Mouse (Mus musculus) limb, embryonic 10.5 days (tissue): ENCODE data around the gene Phf1. TPM values are rescaled to one million over a fixed set of nuclear protein-coding genes. Genes with fewer than 3 reads are reported as not detected.
"Not testable (repeated sequence)": the region's sequence is repeated elsewhere in the genome, so short reads cannot be mapped to it uniquely, and the experiment has no call there.

ENCODE experiments used
- DNase-seq: peaks from one replicate; pipeline ENCODE4 v3.0.0-alpha.2; 2017; ENCODE audit warnings: low spot score
- H3K27ac ChIP-seq: fragments of 300-500 bp; sonication (generic); 2 replicates; pipeline ENCODE4 v1.5.1; 2016; ENCODE audit warnings: mild to moderate bottlenecking
- H3K27me3 ChIP-seq: fragments of 300-500 bp; sonication (generic); 2 replicates; pipeline ENCODE4 v1.6.1; 2016; ENCODE audit warnings: low read depth, mild to moderate bottlenecking; ENCODE audit not compliant: poor library complexity, severe bottlenecking
- H3K36me3 ChIP-seq: fragments of 300-500 bp; sonication (generic); 2 replicates; pipeline ENCODE4 v1.6.1; 2016; ENCODE audit warnings: mild to moderate bottlenecking, moderate library complexity
- H3K4me1 ChIP-seq: fragments of 300-500 bp; sonication (generic); 2 replicates; pipeline ENCODE4 v1.6.1; 2016
- H3K4me3 ChIP-seq: fragments of 300-500 bp; sonication (generic); 2 replicates; pipeline ENCODE4 v1.5.1; 2016; ENCODE audit warnings: mild to moderate bottlenecking, moderate library complexity
- H3K9me3 ChIP-seq: fragments of 300-500 bp; sonication (generic); replicated peaks from 2 replicates; pipeline ENCODE4 v1.6.1; 2016; ENCODE audit warnings: mild to moderate bottlenecking
- WGBS: fragments of 180-500 bp; shearing (Covaris S2); methylation state at CpG from one replicate; pipeline ENCODE4 v1.1.7; 2016; 5-methylcytosine and 5-hydroxymethylcytosine counted together
- polyA plus RNA-seq: library from polyadenylated mRNA; unstranded; fragments of >200 nt; fragmentation: Nextera tagmentation; extraction: Ambion mirVana; gene quantifications from 2 replicates; pipeline ENCODE4 v1.2.1, GENCODE M21; 2016

Gene Phf1
- polyA plus RNA-seq, 1 experiment from 2014 or later = 5.0 TPM

DNA sequence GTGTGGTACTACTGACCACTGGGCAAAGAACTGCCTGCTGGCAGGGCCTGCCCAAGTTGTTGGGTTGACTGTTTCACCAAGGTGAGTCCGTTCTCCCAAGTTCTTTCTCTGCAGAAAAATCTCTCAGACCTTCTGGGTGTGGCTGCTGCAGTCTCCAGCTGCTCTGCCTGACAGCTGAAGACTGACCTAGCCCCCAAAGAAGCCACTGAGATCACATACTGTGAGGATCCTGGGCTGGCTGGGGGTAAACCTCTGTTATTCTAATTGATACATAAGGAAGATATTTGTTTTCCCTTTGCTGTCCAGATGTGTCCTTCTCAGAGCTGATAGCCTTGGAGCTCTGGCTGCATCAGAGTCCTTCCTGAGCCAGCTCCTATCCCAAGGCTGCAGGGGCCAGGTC is 17.6 kb upstream of the Phf1 start:
- H3K27me3 ChIP-seq = no peaks in the 10 kb centered on the region
- no peak for DNase-seq
- H3K27ac ChIP-seq = no peak overlapping the region
- no peaks in the 10 kb centered on the region for H3K9me3 ChIP-seq
- no peak overlapping the region for H3K4me3 ChIP-seq
- WGBS = 71% methylated on average over 1 of the region's 1 CpGs
- peaks cover 9% of the 10 kb centered on the region; the same call in 1 of the 2 replicates for H3K36me3 ChIP-seq
- peaks cover 11% of the 10 kb centered on the region for H3K4me1 ChIP-seq

DNA sequence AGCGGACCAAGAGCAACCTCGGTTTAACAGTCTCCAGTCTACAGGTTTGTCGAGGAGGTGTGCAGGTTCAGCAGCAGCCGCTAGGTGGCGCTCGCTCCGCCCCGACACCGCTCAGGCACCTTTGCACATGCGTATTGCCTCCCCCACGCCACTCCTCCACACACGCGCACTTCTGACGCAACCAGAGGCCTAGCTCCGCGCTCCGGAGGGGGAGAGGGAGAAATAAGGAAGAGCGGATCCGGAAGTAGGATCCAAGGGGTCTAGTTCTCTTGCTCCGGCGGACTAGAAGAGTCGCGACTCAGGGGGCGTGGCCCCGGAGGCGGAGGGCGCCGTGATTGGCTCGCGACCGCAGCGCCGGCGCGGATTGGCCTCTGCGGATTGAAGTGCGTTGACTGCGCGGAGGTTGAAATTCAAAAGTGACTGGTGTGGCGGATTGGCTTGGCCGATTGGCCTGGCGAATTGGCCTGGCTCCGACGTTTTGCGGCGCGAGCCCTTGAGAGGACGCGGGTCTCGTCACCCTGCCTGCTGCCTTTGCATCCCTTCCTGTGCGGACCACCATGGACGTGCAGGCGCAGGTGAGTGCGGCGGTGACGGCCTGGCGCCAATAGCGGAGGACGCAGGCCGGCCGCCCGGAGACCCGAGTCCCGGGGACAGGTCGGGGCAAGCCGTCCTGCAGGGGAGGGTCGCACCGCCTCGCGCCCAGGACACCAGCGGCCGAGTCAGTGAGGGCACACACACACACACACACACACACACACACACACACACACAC is 16.0 kb upstream of the Phf1 start, which contains the start of gene Kifc5b:
Gene Kifc5b (plus strand): TSS at position 381 of the 772 bp plus-strand sequence.
- peaks cover 25% of the 10 kb centered on the region for H3K36me3 ChIP-seq

DNA sequence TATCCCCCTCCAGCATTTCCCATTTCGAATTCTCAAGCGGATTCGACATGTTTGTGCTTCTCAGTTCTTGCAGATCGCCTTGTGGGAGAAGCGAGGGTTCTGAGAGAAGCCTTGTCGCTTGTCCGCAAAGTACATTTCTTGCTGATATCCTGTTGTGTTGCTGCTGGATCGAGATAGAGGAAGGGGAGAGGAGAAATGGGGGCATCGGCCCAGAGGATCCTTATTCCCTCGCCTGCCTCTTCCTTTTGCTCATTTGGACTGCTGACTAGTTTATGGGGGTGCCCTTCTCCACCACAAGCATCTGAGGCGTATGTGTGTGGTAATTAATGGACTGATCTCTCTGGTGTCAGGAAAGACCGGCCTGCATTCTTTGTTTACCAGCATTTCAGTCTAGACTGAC is 15.3 kb upstream of the Phf1 start:
- Histone ChIP-seq H3K36me3 (peaks cover 26% of the 10 kb centered on the region), H3K27ac (peak overlapping the region; percentile 90), H3K4me1 (peaks cover 11% of the 10 kb centered on the region), H3K4me3 (peak overlapping the region; percentile 81)
- DNase-seq, H3K27me3 ChIP-seq, H3K9me3 ChIP-seq: not testable (repeated sequence)
- WGBS = under 1% methylated on average over 12 of the region's 12 CpGs

More for the DNA sequence above, 16.0 kb upstream of the Phf1 start, which contains the start of gene Kifc5b:
- Histone ChIP-seq H3K27me3 (no peaks in the 10 kb centered on the region), H3K9me3 (no peaks in the 10 kb centered on the region), H3K27ac (peak within 1 kb of the TSS; percentile 90), H3K4me1 (peaks cover 11% of the 10 kb centered on the region), H3K4me3 (peak within 1 kb of the TSS; percentile 81)
- WGBS = under 1% methylated on average over 67 of the region's 72 CpGs
- peak; percentile 100 for DNase-seq

DNA sequence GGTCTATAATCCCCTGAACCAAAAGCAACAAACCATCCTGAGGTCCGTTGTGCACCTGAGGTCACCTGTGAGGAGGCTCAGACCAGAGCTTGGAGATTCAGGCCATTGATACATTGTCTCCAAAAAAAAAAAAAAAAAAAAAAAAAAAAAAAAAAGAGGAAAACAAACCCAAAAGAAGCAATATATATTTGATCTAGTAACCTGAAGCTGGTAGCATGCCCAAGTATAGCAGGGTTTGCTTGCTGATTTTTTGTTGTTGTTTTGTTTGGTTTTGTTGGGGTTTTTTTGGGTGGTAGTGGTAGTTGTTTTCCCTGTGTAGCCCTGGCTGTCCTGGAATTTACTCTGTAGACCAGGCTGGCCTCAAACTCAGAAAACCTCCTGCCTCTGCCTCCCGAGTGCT is 14.5 kb upstream of the Phf1 start:
- no peaks in the 10 kb centered on the region for H3K27me3 ChIP-seq
- no peaks in the 10 kb centered on the region for H3K9me3 ChIP-seq
- H3K36me3 ChIP-seq = peaks cover 33% of the 10 kb centered on the region
- no peak for DNase-seq
- peaks cover 11% of the 10 kb centered on the region for H3K4me1 ChIP-seq
- H3K4me3 ChIP-seq = peak overlapping the region; percentile 81
- no peak overlapping the region for H3K27ac ChIP-seq
- 64% methylated on average over 2 of the region's 2 CpGs for WGBS

DNA sequence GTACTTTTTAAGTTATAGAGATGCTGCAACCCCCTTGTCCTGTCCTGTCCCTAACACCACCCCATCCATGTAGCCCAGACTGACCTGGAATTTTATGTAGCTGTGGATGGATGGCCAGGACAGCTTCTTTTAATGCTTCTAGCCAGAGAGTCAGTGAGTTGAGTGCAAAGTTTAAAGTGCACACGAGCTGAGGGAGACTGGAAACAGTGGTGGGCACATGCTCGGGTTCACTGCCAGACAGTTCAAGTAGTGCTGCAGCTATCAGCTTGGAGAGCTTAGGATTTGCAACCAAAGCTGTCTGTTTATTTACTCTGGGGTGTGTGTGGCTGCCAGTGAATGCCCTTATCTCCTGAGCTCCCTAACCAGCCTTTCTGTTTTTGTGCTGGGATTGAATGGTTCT is 13.3 kb upstream of the Phf1 start:
- Histone ChIP-seq H3K4me1 (peaks cover 11% of the 10 kb centered on the region), H3K36me3 (peaks cover 44% of the 10 kb centered on the region)
- not testable (repeated sequence) for H3K27ac ChIP-seq, DNase-seq, H3K9me3 ChIP-seq, H3K27me3 ChIP-seq, H3K4me3 ChIP-seq
- WGBS = 80% methylated on average over 2 of the region's 2 CpGs

DNA sequence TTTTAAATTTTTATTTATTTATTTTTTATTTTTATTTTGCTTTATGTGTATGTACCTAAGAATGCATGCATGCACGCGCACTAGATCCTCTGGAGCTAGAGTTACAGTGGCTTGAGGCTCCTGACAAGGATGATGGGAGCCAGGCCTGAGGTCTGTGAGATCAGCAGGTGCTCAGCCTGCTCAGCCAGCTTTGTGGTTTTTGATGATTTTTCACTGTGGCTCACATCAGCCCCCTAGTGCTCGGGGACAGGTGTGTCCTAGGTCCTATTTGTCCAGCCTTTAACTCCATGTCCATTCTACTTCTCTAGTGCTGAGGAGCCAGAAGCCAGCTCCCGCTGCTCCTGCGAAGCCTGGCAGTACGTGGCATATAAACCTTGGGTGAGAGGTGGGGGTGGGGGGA is 10.5 kb upstream of the Phf1 start:
- H3K36me3 ChIP-seq = peaks cover 71% of the 10 kb centered on the region

DNA sequence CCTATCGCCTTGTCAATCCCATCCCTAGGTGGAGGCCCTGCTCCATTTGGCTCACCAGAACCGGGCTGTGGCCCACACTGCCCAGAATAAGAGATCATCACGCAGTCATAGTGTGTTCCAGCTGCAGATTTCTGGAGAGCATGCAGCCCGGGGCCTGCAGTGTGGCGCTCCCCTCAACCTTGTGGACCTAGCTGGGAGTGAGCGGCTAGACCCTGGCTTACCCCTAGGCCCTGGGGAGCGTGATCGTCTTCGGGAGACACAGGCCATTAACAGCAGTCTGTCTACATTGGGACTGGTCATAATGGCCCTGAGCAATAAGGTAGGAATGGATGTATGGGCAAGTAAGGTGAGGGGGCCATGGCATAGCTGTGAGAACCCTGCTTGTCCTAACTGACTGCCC is 7.4 kb upstream of the Phf1 start:
- H3K4me3 ChIP-seq, H3K9me3 ChIP-seq, H3K4me1 ChIP-seq, H3K27me3 ChIP-seq, H3K27ac ChIP-seq, DNase-seq: not testable (repeated sequence)
- H3K36me3 ChIP-seq = peaks cover 90% of the 10 kb centered on the region
- WGBS = 96% methylated on average over 9 of the region's 9 CpGs

More for the DNA sequence above, 10.5 kb upstream of the Phf1 start:
- H3K27me3 ChIP-seq, H3K27ac ChIP-seq, H3K4me3 ChIP-seq, DNase-seq, H3K9me3 ChIP-seq: not testable (repeated sequence)
- H3K4me1 ChIP-seq = peaks cover 11% of the 10 kb centered on the region
- WGBS = 87% methylated on average over 6 of the region's 6 CpGs

DNA sequence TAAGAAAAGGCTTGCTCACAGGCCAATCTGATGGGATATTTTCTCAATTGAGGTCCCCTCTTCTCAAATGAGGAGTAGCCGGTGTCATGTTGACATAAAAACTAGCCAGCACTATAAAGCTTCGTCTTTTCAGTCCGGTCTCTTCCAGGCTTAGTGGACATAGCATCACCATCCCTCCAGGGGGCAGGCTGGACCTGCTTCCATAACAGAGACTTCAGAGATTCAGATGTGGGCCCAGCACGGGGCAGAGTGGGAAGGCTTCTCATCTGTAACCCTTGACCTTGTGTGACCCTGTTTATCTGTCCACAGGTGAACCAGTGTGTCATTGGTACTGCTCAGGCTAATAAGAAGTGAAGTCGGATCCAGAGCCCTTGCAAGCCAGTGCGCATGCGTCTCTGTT is 1.1 kb upstream of the Phf1 start:
- peaks cover 76% of the 10 kb centered on the region for H3K36me3 ChIP-seq
- H3K9me3 ChIP-seq, DNase-seq, H3K27ac ChIP-seq, H3K4me3 ChIP-seq, H3K27me3 ChIP-seq: not testable (repeated sequence)
- peaks cover 26% of the 10 kb centered on the region for H3K4me1 ChIP-seq
- WGBS = 67% methylated on average over 7 of the region's 7 CpGs

DNA sequence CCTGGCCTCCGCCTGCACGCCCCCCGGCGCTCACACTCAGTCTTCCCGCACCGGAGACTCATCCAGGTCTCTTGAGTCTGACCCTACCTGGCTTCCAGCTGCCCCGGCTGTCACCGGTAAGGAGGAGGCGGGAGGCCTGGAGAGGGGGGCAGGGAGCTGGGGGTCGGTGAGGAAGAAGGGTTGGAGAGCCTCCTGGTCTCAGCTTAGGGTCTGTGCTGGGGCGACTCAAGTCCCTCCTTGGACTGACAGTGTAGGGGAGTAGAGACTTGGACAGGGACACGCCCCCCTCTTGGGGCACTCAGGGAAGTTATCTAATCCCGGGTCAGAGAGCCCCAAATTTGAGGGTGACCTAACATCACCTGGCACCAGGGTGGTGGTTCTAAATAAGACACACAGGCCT is 567 bp downstream of the Phf1 start:
- WGBS = 6% methylated on average over 13 of the region's 13 CpGs
- peaks cover 70% of the 10 kb centered on the region for H3K36me3 ChIP-seq
- DNase-seq = no peak
- H3K4me1 ChIP-seq = peaks cover 42% of the 10 kb centered on the region
- no peaks in the 10 kb centered on the region for H3K27me3 ChIP-seq
- H3K9me3 ChIP-seq = no peaks in the 10 kb centered on the region
- H3K4me3 ChIP-seq = peak overlapping the region; percentile 78
- H3K27ac ChIP-seq = peak overlapping the region; percentile 88

DNA sequence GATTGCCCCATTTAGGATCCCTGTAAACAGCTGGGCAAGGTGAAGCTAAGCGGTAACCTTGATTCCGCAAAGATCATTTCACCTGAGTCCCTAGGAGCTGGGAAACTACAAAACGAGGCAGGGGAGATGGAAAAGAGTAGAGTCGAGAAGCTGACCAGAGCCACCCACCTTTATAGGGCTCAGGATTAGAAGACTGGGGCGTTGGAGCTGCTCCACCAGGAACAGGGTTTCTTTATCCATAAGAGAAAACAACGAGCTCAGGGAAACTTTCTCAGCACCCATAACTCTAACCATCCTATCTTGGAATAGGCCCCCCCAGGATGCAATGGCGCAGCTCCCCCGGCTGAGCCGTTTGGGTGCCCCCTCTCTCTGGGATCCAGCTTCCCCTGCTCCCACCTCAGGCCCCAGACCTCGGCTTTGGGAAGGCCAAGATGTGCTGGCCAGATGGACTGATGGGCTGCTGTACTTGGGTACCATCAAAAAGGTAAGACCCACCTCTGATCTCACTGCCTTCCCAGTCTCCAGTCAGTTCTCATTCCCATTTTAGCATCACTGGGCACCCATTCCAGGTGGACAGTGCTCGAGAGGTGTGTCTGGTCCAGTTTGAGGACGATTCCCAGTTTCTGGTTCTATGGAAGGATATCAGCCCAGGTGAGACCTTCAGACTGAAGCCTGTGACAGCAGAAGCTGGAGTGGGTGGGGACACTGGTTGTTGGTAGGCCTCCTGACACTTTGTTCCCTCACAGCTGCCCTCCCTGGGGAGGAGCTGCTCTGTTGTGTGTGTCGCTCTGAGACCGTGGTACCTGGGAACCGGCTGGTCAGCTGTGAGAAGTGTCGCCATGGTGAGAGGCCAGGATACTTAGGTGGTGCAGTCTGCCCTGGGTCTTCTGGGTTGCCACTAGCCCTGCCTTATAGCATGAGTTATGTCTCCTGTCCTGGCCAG is 1.3 kb downstream of the Phf1 start:
- Histone ChIP-seq H3K27me3 (no peaks in the 10 kb centered on the region), H3K27ac (peak overlapping the region; percentile 88; the same call in 1 of the 2 replicates), H3K4me1 (peaks cover 46% of the 10 kb centered on the region), H3K36me3 (peaks cover 63% of the 10 kb centered on the region), H3K4me3 (peak overlapping the region; percentile 78), H3K9me3 (no peaks in the 10 kb centered on the region)
- no peak for DNase-seq
- 82% methylated on average over 16 of the region's 16 CpGs for WGBS

DNA sequence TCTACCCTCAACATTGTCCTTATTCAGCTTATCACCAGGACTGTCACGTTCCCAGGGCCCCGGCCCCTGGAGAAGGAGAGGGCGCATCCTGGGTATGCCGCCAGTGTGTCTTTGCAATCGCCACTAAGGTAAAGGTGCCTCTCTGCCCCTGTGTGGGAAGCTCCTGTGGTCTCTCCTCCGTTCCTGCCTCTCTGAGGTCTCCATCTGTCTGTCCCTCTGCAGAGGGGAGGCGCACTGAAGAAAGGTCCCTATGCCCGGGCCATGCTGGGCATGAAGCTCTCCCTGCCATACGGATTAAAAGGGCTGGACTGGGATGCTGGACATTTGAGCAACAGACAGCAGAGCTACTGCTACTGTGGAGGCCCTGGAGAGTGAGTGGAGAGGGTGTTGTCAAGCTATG is 2.2 kb downstream of the Phf1 start:
- 91% methylated on average over 9 of the region's 9 CpGs for WGBS
- DNase-seq = no peak
- H3K9me3 ChIP-seq = no peaks in the 10 kb centered on the region
- peaks cover 54% of the 10 kb centered on the region for H3K36me3 ChIP-seq
- no peak overlapping the region for H3K27ac ChIP-seq
- H3K27me3 ChIP-seq = no peaks in the 10 kb centered on the region
- H3K4me1 ChIP-seq = peaks cover 51% of the 10 kb centered on the region
- H3K4me3 ChIP-seq = no peak overlapping the region

DNA sequence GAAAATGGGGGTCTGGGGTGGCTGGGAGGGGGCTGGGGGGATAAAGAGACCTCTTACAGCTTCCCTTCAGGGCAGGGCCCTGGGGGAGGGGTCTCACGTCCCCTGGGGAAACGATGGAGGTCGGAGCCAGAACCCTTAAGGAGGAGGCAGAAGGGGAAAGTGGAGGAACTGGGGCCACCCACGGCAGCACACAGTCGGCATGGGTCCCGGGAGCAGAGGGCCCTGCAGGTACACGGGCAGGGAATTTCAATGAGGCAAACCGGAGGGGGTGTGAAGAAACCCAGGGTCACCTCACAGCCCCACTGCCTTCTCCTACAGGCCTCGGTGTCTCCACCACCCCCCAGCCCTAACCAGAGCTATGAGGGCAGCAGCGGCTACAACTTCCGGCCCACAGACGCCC is 3.6 kb downstream of the Phf1 start:
- DNase-seq = no peak
- peak overlapping the region; percentile 9; the same call in 1 of the 2 replicates for H3K27ac ChIP-seq
- H3K9me3 ChIP-seq = no peaks in the 10 kb centered on the region
- no peaks in the 10 kb centered on the region for H3K27me3 ChIP-seq
- WGBS = 81% methylated on average over 12 of the region's 12 CpGs
- H3K36me3 ChIP-seq = peaks cover 41% of the 10 kb centered on the region
- peak overlapping the region; percentile 75; the same call in 1 of the 2 replicates for H3K4me3 ChIP-seq
- peaks cover 65% of the 10 kb centered on the region for H3K4me1 ChIP-seq
